Mouse (Mus musculus): ENCODE results near the gene Dph3. TPM values are rescaled to one million over a fixed set of nuclear protein-coding genes. Genes with fewer than 3 reads are reported as not detected.
"Not testable (repeated sequence)": the region's sequence is repeated elsewhere in the genome, so short reads cannot be mapped to it uniquely, and the experiment has no call there.

The Dph3 gene
- total RNA-seq, 2 experiments from 2014 or later, result 36.4 to 40.6 TPM

DNA sequence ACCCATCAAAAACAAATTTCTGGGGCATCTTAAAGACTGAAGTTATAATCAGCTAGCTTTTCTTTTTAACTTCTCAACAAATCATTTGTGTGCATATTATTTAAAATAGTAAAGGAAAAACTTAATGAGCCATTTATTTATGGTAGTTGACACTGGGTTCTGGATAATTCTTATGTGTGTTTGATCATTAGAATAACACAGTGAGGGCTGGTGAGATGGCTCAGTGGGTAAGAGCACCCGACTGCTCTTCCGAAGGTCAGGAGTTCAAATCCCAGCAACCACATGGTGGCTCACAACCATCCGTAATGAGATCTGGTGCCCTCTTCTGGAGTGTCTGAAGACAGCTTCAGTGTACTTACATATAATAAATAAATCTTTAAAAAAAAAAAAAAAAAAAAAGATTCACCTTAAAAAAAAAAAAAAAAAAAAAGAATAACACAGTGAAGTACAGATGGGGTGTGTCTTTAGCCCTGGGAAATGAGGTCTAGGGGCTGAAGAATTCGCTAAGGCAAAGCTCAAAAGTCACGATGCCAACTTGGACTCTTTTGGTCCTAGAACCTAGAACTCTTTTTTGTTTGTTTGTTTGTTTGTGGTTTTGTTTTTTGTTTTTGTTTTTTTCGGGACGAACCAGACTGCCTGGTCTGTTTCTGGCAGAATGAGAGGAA is 2.2 kb upstream of the Dph3 start:
- intact Hi-C loops (cut with DNase I); DNase-seq (ENCODE audit: extremely low spot score in 1 of 2, low spot score in 2 of 2): not testable (repeated sequence)

- DNase-seq (ENCODE audit: extremely low spot score in 1 of 2, low spot score in 2 of 2), result no peak
- intact Hi-C loops (cut with DNase I), result no loop called here
These were observed 697 bp upstream of the Dph3 start for GRCm38 (mm10) chr14:32086226-32086625.

GRCm38 (mm10) chr14:32084761-32085485 is 606 bp downstream of the Dph3 start, which contains the start of gene Oxnad1:
Gene Oxnad1 (plus strand): TSS chr14:32085374.
- intact Hi-C loops (cut with DNase I), result no loop called here
- peak; percentile 88 to 91 for DNase-seq (ENCODE audit: extremely low spot score in 1 of 2, low spot score in 2 of 2)

DNA sequence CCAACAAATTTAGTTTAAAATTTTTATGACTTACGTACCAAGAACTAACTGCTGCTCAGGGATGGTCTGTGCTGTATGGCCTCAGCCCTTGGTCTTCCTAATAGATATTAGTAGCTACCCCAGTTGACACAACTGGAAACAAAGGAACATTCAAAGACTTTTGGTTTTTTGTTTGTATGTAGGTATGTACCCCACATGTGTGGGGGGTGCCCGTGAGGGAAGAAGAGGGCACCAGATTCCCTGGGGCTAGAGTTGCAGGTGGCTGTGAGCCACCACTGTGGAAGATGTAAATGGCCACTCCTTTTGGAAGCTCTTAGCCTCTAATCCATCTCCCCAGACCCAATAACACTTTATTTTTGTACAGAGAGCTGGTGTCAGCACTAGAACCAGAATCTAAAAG is 2.1 kb downstream of the Dph3 start:
- intact Hi-C loops (cut with DNase I), result no loop called here
- no peak for DNase-seq (ENCODE audit: extremely low spot score in 1 of 2, low spot score in 2 of 2)

DNA sequence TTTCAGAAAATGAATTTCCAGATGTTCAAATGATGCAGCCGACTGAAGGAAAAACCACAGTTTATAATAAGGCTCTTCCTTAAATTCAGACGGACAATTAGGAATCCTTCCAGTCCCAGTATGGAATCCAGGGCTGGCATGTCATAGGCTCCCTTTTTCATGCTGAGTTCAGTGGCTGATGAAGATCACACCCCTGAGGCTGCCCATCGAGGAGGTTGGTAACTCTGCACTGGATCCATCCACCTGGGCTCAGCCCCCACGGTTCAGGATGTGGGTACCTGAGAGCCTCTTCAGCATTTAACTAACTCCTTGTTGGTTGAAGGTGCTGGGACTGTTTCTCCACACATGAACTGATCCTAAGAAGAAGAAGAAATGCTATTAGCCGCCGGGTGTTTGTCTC is 2.6 kb downstream of the Dph3 start:
- DNase-seq (ENCODE audit: extremely low spot score in 1 of 2, low spot score in 2 of 2), result no peak
- intact Hi-C loops (cut with DNase I), result no loop called here

- intact Hi-C loops (cut with DNase I), result no loop called here
- DNase-seq (ENCODE audit: extremely low spot score in 1 of 2, low spot score in 2 of 2), result no peak
These were observed 4.5 kb downstream of the Dph3 start for GRCm38 (mm10) chr14:32081026-32081425.

GRCm38 (mm10) chr14:32076896-32077575 is 8.5 kb downstream of the Dph3 start:
- peak; percentile 51 to 61 for DNase-seq (ENCODE audit: extremely low spot score in 1 of 2, low spot score in 2 of 2)
- intact Hi-C loops (cut with DNase I), result loop anchor here (5.0 kb wide), 3 partner anchors 120 to 420 kb away; no protein-coding TSS in a partner anchor

DNA sequence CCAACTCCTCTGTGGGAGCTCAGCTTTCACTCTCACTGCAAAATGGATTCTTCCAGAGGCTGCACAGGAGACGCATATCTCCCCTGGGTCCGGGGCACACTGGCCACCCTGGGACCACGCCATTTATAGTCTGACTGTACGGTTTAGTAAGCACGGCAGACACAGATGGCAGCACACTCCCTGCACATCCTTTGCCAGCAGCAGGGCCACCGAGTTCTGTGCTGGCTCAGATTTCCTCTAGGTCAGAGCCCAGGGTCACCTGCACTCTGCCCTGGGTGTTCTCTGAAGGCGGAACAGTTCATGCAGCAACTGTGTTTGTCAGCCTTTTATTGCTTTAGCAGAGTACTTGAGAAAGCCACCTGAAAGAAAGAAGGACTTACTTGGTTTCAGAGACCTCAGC is 11.6 kb downstream of the Dph3 start:
- intact Hi-C loops (cut with DNase I), result no loop called here
- no peak for DNase-seq (ENCODE audit: extremely low spot score in 1 of 2, low spot score in 2 of 2)

DNA sequence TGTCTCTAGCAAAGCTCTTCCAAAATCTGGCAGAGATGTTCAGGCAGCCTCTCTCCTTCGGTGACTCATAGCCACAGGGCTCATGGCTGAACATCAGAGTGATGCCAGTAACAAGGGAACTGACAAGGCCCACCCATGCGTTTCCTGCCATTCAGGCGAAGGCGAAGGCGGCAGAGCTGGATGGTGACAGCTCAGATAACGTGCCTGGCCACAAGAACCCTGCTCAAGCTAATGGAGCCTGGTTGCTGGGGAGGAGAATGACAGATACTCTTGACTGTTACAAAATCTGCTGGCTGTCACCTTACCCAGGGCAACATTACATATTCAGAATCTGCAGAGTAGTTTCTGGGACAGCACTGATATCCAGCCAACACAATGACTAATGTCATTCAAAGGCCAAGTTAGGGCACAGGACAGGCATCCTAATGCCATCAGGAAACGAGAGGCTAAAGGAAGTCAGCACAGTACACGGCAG is 12.3 kb downstream of the Dph3 start:
- intact Hi-C loops (cut with DNase I), result no loop called here
- DNase-seq (ENCODE audit: extremely low spot score in 1 of 2, low spot score in 2 of 2), result peak in 1 of 2 experiments; percentile 39

GRCm38 (mm10) chr14:32072807-32073206 is 12.7 kb downstream of the Dph3 start:
- intact Hi-C loops (cut with DNase I), result no loop called here

GRCm38 (mm10) chr14:32061398-32061797 is 24.1 kb downstream of the Dph3 start:
- intact Hi-C loops (cut with DNase I), result no loop called here
- DNase-seq (ENCODE audit: extremely low spot score in 1 of 2, low spot score in 2 of 2), result no peak

More at GRCm38 (mm10) chr14:32072807-32073206, 12.7 kb downstream of the Dph3 start:
- no peak for DNase-seq (ENCODE audit: extremely low spot score in 1 of 2, low spot score in 2 of 2)

- intact Hi-C loops (cut with DNase I), result no loop called here
- DNase-seq (ENCODE audit: extremely low spot score in 1 of 2, low spot score in 2 of 2), result no peak
These were observed 27.9 kb downstream of the Dph3 start for GRCm38 (mm10) chr14:32057664-32058063.

- no peak for DNase-seq (ENCODE audit: extremely low spot score in 1 of 2, low spot score in 2 of 2)
- intact Hi-C loops (cut with DNase I), result no loop called here
These were observed 28.9 kb downstream of the Dph3 start for GRCm38 (mm10) chr14:32056675-32057074.

DNA sequence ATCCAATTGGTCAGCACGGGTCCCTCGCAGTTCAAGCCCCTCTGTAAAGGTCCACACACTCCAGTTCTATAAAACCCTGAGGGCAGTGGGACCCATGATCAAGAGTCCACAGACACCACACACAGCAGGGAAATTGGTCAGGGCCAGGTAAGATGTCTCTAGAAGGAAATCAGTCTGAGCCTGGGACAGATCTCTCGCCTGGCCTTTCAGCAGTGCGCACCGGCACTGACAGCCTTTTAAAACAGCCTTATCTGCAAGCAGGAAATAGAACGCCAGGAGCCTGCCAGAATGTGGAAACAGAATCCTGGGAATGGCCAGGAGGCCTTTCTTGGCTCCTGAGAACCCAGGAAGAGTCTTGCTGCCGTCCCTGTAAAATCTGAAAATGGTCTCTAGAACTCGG is 29.7 kb downstream of the Dph3 start:
- intact Hi-C loops (cut with DNase I), result no loop called here
- no peak for DNase-seq (ENCODE audit: extremely low spot score in 1 of 2, low spot score in 2 of 2)

- intact Hi-C loops (cut with DNase I), result no loop called here
- DNase-seq (ENCODE audit: extremely low spot score in 1 of 2, low spot score in 2 of 2), result no peak
These were observed 30.7 kb downstream of the Dph3 start for GRCm38 (mm10) chr14:32054788-32055187.

GRCm38 (mm10) chr14:32053895-32054294 is 31.6 kb downstream of the Dph3 start:
- intact Hi-C loops (cut with DNase I), result no loop called here
- no peak for DNase-seq (ENCODE audit: extremely low spot score in 1 of 2, low spot score in 2 of 2)

GRCm38 (mm10) chr14:32050171-32050570 is 35.4 kb downstream of the Dph3 start:
- intact Hi-C loops (cut with DNase I), result no loop called here
- DNase-seq (ENCODE audit: extremely low spot score in 1 of 2, low spot score in 2 of 2), result no peak

GRCm38 (mm10) chr14:32046357-32046756 is 39.2 kb downstream of the Dph3 start:
- intact Hi-C loops (cut with DNase I), result no loop called here

GRCm38 (mm10) chr14:32042108-32042507 is 43.4 kb downstream of the Dph3 start:
- intact Hi-C loops (cut with DNase I), result no loop called here

More at GRCm38 (mm10) chr14:32046357-32046756, 39.2 kb downstream of the Dph3 start:
- no peak for DNase-seq (ENCODE audit: extremely low spot score in 1 of 2, low spot score in 2 of 2)

More at GRCm38 (mm10) chr14:32042108-32042507, 43.4 kb downstream of the Dph3 start:
- no peak for DNase-seq (ENCODE audit: extremely low spot score in 1 of 2, low spot score in 2 of 2)
